Mouse (Mus musculus) embryo, embryonic 11.5 days (tissue): Measurements from ENCODE around the gene Rora.

Source experiments
- DNase-seq: peaks from one replicate; pipeline ENCODE4 v3.0.0-alpha.2; 2012; ENCODE audit warnings: low read depth, low spot score

Gene Rora

DNA sequence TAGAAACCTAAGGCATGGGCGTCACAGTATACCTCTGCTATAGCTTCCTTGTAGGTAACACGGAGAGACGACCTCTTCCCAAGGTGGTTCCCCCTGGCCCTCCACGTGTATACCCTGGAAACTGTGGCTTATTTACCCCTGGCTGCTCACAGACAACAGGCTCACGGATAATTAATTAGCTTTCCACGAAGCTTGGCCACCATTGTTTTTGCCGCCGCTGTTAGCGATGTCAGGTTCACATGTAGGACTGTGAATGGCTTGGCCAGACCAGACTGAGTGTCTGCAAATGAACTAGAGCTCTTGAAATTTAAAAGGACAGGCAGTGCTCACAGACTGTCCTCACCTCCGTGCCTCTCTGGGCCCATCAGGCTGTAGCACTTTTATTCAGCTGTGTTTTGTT, 483.8 kb downstream of the Rora start:
- DNase-seq = no peak

DNA sequence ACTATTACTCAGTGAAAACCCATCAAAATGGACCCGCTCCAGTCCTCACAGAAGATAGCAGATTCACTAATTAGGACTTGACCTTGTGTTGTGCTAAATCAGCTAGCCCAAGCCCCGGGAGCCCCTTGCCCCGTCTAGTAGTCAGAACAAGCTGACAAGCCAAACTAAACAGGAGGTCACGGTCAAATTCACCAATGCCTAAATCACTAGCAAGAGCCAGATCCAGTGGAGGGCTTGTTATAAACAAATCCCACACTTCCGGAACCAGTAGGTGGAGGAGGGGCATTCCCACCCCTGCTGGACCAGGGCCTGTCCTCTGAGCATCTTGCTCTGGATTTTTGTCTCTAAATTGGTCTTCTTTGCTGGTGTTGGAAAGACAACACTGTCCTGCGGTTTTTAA, 486.6 kb downstream of the Rora start:
- DNase-seq = no peak

DNA sequence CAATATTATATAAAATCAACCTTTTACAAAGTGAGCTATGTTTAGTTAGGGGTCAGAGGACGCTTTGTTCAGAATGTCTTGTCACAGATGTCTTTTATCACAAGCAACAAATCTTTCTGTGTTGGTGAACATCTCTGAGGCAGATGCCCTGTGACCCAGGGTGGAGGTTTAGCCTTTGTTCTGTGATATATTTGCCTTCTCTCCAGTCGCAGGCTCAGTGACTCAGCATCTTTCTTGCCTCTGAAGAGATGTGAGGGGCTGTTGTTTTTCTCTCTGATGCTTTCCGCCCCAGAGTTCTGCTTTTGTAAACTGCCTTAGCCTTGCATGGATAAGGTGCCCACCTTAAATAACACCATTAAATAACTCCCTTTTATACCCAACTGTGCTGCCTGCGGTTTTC, 488.3 kb downstream of the Rora start:
- no peak for DNase-seq

DNA sequence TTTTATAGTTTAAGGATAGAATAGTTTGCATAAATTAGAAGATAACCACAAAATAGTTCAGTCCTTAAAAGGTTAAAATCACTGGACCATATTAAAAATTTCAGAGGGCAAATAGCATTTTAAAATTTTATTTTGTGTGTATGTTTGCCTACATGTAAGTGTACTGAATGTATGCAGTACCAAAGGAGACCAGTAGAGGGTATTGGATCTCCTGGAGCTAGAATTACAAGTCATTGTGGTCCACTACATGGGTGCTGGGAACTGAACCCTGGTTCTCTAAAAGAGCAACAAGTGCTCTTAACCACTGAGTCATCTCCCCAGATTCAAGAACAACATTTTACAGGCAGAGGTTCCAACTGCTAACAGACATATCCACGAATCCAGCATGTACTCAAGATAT, 493.4 kb downstream of the Rora start:
- DNase-seq = no peak

DNA sequence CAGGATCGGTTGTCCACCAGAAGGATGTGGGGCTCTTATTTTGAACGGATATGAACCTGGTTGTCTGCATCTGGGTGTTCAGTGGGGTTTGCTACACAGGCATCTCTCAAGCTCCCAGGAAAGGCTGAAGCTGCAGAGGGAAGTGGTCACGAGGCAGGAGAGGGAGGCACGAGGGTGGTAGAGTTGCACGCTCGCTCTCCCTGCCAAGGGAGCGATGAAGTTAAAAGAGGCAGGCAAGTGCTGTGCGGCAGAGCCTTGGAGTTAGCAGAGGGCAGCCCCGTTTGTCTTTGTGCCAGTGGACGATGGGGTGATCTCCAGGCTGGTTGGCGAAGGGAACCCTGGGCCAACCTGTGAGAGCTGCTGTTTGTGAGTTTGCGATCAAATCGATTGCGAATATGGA, 496.6 kb downstream of the Rora start:
- DNase-seq = no peak

DNA sequence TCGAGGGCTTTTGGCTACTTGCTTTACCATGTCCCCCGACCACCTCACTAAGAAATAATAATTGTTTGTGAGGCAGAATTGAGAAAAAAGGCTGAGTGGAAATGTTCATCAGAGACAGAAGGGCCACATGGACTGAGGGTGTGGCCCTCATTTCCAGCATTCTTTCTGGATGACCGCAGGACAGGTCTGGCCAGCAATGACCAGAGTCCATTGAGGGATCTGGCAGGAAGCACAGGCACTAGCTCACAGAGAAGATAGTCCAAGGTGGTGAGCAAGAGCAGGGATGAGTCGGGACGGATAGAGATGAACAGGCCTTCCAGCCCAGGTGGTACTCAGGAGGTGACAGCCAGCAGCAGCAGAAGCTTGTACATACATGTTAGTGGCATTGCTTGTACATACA, 501.1 kb downstream of the Rora start:
- DNase-seq = no peak

DNA sequence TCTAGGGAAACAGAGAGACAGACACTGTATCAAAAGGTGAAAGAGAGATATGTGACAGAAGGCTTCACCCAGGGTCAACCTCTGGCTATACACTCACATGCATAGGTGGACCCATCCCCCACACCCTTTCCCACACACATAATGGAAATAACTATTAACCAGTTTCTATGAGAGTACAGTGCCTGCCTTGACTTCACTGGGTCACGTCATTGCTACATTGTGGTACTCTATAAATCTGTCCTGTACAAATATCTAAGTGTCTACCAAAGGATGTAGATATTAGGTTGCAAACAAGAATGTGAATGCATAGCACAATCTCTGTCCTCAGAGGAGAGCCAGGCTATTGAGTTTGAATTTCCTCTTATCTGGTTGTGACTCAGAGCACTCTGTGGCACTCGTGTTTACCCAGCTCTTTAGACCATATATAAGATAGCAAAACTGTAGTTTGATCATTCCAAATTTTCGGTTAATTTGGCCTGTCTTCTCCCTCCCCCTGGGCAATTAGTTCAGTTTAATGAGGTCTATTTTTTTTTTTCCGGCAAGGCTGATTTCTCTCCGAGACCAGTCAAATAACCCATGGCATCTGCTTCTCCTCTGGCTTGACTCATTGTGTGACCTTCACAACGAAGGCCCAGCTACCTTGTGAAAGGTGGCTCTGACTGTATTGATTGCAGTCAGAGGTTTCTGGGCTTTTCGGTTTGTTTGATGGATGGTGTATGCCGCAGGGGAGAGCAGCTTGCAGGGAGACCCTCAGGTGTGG, 502.4 kb downstream of the Rora start:
- DNase-seq = no peak

DNA sequence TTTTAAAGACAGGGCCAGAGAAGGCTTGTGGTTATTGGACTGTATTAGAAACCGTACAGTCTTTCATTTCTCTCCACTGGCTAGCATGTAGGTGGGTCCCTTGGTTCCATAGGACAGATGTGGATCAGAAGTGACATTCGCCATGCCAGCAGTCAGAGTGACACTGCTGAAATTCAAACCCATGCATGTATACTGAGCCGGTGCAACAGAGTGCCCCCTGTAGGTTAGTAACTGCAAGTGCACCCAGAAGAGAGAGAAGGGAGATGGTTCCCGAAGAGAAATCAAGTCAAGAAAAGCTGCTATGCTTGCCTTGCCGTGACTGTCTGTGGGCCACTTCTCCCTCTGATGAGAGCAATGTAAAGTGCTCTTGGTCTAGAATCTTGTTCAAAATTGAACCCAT, 507.2 kb downstream of the Rora start:
- DNase-seq = no peak

DNA sequence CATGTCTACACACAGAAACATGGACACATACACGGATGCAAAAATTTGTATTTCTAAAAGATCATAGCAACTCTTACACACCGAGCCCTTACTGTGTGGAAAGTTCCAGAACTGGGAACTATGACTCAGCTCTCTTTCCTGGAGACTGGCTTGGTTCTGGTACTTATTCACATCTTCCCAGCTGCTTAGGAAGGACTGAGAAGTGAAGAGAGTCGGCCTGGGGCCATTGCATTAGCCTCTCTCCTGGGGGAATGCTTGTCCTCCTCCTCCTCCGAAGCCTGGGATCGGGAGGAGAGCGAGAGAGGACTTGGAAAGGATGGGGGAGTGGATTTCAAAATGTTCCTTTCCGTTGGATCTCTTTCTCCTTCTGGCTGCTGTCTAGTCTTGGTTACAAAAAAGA, 511.1 kb downstream of the Rora start:
- DNase-seq = no peak

DNA sequence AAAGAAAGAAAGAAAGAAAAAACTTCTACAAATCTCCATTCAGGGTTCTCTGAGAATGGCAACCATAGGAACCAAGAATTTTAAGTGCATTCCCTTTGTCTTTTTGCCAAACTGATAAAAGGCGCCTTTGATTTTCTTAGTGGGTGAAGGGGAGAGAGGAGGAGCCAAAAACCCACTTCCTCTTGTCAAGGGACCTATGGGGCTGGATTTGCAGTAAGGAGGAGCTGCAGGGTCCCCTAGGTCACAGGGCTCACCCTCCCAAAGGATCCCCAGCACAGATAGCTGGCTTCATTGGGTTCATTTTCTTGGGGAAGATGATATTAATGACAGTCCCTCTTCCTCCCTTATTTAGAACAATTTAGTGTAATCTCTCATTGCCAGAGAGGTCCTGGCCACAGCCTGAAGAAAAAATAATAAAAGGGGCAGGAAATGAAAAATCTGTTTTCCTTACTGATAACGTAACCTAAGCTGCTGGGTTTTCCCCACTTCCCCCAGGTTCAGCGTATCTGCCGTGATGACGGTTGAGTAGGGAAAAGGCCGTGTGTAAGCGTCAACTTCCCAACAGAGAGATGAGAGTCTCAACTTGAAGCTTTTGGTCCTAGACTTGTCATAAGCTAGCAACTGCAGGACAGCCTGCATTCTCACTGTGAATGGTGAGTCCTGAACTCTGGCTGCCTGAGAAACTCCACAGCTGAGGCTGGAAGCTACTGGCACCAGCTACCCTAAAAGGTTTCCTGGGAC, 511.7 kb downstream of the Rora start:
- no peak for DNase-seq

DNA sequence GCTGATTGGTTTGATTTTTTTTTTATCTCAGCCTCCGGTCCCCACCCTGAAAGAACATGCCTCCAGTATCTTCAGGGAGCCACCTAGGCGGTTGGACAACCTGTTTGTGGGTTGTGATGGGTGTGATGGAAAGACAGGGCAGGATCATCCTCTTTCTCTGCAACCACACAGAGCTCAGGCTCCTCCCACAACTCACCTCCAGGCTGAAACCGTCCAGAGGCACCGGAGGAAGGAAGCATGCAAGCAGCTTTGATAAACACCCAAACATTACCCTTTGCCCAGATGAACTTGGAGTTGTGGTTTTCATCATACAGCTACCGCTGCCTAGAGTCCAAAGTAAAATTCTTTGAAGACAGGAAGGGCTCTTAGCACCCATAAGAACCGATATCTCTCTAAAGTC, 520.5 kb downstream of the Rora start:
- DNase-seq = no peak

DNA sequence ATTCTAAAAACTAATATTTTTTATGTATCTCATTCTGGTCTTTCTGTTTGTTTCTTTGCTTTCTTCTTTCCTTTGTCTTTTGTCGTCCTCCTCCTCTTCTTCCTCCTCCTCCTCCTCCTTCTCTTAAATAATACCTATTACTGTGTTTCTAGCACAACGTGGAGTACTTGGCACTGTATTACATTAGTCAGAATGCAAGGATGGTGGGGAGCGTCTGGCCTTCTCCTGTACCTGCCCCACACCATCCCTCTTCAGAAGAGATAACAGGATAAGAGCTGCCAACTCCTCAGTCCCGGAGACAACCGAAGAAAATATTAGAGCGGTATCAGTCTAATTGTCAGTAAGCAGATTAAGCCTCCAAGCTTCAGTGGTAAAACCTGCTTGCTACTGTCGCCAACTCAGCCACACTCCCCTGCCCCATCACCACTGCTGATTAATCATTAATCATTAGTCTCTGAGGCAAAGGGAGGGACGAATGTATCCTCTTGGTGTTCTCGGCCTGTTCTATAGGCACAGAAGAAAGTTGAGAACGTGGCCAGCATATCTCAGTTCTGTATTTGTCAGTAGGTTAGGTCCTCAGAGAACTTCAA, 521.0 kb downstream of the Rora start:
- DNase-seq = no peak

DNA sequence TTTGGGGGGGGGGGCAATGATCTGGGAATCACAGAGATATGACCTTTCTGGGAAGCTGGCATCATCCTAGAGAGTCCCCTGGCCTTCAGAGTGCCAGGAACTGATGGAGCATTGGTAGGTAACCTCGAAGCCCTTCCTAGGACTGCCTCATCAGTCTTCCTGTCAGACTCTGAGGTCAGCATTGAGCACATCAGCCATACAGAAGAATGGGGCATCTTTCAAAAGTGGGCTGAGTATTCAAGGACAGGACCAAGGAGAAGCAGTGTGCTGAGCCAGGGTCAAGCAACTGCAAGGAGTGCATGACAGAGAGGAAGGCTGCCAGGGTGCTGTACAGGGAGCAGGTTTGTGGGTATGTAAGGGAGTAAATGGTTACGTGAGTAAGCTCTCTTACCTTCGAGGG, 523.4 kb downstream of the Rora start:
- no peak for DNase-seq

DNA sequence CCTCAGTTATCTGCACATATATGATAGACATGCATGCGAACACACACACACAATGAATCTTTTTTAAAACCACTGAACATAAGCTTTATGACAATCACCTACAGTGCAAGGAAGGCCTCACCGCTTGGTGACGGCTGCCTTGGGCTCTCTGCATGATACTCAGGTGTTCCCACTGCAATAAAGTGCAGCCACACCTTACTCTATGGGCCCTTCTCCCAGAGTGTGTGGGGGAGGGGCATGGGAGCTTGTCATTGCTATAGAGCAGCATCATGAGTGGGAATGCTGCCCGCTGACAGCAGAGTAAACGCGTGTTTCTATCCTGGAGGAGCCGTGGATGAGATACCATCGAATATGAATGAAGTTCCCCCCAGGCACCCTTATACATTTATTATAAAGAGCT, 525.6 kb downstream of the Rora start:
- DNase-seq = no peak

DNA sequence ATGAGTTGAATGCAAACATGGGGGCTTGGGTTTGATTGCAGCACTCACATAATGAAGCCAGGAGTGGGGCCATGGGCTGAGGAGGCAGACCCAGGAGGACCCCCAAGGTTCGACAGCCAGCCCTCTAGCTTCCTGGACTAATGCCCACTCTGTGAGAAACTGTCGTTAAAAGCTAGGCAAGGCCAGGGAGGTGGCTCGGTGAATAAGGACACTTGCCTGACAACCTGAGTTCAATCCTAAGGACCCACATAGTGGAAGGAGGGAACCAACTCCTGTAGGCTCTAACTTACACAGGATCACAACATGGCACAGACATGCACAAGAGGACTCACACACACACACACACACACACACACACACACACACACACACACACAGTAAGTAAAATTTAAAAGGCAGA, 527.4 kb downstream of the Rora start:
- no peak for DNase-seq

DNA sequence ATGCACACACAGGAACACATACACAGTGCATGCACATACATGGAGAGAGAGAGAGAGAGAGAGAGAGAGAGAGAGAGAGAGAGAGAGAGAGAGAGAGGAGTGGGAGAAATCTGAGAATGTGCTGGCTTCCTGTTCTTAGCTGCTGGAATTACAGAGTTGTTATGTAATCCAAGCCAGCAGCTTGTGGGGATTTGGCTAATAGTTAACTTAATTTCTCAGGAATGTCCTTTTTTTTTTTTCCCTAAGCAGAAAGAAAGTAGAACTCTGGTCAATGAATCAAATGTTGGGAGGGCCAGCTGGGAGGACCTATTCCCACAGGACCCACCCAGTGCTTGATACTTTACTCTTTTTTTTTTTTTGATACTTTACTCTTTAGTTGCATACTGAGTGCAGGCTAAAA, 527.8 kb downstream of the Rora start:
- no peak for DNase-seq

DNA sequence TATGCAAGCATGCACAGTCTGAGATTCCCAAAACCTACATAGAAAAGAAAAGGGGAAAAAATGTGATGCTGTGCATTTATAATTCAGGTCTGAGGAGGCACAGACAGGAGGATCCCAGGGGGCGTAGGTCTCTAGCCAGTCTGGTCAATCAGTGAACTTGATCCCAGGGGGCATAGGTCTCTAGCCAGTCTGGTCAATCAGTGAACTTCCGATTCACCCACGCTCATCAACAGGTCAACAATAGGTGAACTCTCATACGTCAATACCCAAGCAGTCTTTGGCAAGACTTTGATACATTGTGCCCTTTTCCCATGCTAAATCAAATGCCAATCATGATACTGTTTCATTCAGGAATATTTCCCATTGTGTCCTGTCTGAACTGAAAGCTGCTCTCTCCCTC, 530.3 kb downstream of the Rora start:
- no peak for DNase-seq

DNA sequence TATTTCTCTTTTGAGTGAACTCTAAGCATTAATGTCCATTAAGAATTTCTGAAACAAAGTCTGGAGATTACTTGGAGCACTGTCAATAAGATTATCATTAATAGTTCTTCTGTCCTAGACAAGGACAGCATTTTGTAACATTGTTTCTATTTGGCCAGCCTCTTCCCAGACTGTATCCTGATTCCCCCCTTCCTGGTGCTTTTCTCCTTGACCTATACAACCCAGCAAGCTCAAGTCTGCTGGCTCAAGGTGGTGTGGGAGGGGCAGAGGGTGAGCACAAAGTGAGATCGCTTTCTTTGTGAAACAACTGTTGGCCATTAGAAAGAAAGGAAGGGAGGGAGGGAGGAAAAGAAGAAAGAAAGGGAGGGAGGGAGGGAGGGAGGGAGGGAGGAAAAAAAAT, 537.1 kb downstream of the Rora start:
- no peak for DNase-seq

DNA sequence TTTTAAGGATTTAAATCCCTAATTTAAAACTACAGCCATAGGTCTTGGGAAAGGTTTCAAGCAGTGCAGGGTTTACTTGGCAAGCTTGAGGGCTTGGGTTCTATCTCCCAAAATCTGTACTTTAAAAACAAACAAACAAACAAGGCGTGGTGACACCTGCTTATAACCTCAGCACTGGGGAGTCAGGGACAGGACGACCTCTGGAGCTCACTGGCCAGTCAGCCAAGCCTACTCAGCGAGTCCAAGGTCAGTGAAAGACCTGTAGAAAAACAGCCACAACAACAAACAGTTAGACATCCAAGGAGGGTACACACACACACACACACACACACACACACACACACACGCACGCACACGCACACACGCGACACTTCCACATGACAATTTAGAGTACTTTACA, 538.9 kb downstream of the Rora start:
- no peak for DNase-seq

DNA sequence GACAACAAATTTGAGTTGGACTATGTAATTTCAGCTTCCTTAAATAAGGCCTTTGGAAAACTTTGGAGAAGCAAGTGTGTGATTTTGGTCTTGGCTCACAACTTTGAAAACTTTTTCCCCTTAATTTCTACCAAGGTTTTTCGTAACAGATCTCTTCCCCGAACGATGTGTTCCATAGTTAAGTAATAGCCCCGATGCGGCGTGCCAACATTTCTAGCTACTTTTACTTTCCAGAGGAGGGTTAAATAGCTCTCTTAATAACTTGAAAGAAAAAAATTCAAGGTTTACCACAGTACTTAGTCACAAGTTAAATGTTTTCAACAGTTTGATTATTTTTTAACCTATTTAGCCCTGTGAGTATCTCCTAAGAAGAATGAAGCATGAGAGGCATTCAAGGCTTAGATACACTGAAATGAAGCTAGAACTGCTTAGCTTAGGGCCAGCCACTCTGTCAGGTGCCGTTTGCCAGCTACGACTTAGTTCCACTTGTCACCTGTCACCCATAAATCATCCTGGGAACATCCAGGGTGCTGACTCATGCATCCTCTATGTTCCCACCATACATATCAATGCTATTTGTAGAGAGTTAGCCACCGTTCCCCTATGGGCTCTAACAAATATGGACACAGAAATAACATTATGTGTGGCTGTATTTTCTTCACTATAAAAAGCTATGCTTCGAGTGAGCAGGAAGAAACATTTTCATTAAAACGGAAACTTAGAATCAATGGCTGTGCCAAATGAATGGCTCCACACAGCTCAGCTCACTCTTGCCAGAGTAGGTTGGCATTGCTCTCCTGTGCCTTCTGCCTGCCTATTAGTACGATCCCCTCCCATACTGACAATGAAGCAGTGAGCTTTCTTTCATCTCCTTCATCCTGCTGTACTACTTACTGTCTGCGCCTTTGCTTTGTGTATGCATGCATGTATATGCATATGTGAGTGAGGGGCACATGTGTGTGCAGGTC, 541.3 kb downstream of the Rora start:
- DNase-seq = no peak

DNA sequence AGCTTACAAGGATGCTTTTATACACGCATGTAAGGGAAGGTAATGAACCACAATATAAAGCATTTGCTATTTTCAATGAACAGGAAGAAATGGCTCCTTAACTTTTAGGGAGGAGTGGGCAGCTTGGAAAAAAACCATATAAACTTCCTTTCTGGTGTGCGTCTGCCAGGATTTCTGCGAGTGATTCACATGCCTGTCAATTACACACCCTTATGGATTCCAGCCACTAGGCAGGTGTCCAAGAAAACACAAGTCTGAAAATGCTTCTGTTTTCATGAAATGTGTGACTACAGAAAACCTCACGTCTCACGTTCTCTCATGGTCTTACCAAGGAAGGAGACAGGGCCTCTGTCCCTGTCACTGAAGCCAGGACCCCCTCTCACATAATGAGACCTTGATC, 560.2 kb downstream of the Rora start:
- DNase-seq = no peak

DNA sequence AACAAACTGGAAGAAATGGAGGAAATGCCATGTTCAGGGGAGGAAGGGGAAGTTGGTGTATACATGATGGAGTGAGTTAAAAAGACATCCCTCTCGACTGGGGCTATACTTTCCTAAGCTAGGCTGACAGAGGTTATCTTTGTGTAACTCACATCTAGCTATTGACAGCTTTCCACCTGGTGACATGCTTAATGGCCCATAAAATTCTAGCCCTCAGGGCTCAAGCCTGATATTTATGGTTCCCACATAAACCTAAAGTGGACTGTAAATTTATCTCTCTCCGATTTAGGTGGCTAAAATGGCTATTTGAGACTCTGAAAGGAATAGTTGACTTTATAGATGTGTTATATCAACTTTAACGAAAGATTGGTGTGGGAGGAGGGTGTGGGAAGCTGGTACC, 571.3 kb downstream of the Rora start:
- peak; percentile 19 for DNase-seq
